Mouse (Mus musculus) limb, embryonic 13.5 days (tissue): Measurements from ENCODE around the gene Grxcr1. TPM values are rescaled to one million over a fixed set of nuclear protein-coding genes. Genes with fewer than 3 reads are reported as not detected.

ENCODE experiments used
- ATAC-seq: fragments of 200-750 bp; cut with Nextera tagmentation; 2 replicates; pipeline ENCODE4 v1.8.0; 2017; ENCODE audit warnings: low read depth, moderate number of reproducible peaks, moderate TSS enrichment; ENCODE audit not compliant: low FRiP score
- H3K27ac ChIP-seq: fragments of 300-500 bp; sonication (generic); 2 replicates; pipeline ENCODE4 v1.5.1; 2015; ENCODE audit warnings: inconsistent platforms, mild to moderate bottlenecking, moderate library complexity
- H3K27me3 ChIP-seq: fragments of 300-500 bp; sonication (generic); 2 replicates; pipeline ENCODE4 v1.6.1; 2015; ENCODE audit warnings: mild to moderate bottlenecking, inconsistent platforms
- H3K36me3 ChIP-seq: fragments of 300-500 bp; sonication (generic); 2 replicates; pipeline ENCODE4 v1.6.1; 2015; ENCODE audit warnings: inconsistent platforms, mild to moderate bottlenecking, moderate library complexity
- H3K4me1 ChIP-seq: fragments of 300-500 bp; sonication (generic); 2 replicates; pipeline ENCODE4 v1.6.1; 2015; ENCODE audit warnings: inconsistent platforms
- H3K4me2 ChIP-seq: fragments of 300-500 bp; sonication (generic); replicated peaks from 2 replicates; pipeline ENCODE4 v1.6.1; 2015; ENCODE audit warnings: inconsistent platforms, mild to moderate bottlenecking, moderate library complexity
- H3K4me3 ChIP-seq: fragments of 300-500 bp; sonication (generic); 2 replicates; pipeline ENCODE4 v1.5.1; 2015; ENCODE audit warnings: moderate library complexity, mild to moderate bottlenecking, inconsistent platforms
- H3K9ac ChIP-seq: fragments of 300-500 bp; sonication (generic); 2 replicates; pipeline ENCODE4 v1.6.1; 2015; ENCODE audit warnings: mild to moderate bottlenecking, inconsistent platforms
- H3K9me3 ChIP-seq: fragments of 300-500 bp; sonication (generic); 2 replicates; pipeline ENCODE4 v1.6.1; 2016; ENCODE audit warnings: inconsistent platforms
- WGBS: fragments of 180-500 bp; shearing (Covaris S2); methylation state at CpG from one replicate; pipeline ENCODE4 v1.1.7; 2015; 5-methylcytosine and 5-hydroxymethylcytosine counted together
- polyA plus RNA-seq: library from polyadenylated mRNA; unstranded; fragments of >200 nt; fragmentation: Nextera tagmentation; extraction: Ambion mirVana; gene quantifications from 2 replicates; pipeline ENCODE4 v1.2.1, GENCODE M21; 2015

Gene Grxcr1
- polyA plus RNA-seq, 1 experiment from 2014 or later = not detected

GRCm38 (mm10) chr5:68039077-68039476, 7.4 kb downstream of the Grxcr1 start:
- WGBS = 84% methylated on average over 2 of the region's 2 CpGs
- H3K4me3 ChIP-seq = no peak overlapping the region
- no peak for ATAC-seq
- no peak overlapping the region for H3K9ac ChIP-seq
- no peaks in the 10 kb centered on the region for H3K9me3 ChIP-seq
- no peaks in the 10 kb centered on the region for H3K36me3 ChIP-seq
- H3K27ac ChIP-seq = no peak overlapping the region
- H3K27me3 ChIP-seq = no peaks in the 10 kb centered on the region
- H3K4me1 ChIP-seq = no peaks in the 10 kb centered on the region
- no peak overlapping the region for H3K4me2 ChIP-seq

DNA sequence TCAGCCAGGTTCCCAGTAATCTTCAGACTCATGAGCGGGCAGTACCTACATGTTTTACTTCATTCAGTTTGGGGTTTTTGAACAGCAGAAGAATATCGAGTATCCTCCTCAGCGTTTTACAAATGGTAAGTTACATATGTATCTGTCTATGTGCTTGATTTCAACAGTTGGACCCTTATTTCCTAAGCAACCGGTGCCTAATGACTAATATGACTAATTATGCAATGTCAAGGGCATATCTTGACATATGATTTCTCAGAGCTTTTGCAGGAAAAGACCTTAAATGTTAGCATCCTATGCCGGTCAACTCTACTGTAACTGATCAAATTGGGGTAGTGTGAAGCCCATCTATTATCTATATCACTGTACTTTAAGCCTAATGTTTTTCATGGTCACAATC, 11.7 kb downstream of the Grxcr1 start:
- no peaks in the 10 kb centered on the region for H3K4me1 ChIP-seq
- H3K27me3 ChIP-seq = no peaks in the 10 kb centered on the region
- no peak overlapping the region for H3K4me2 ChIP-seq
- H3K4me3 ChIP-seq = no peak overlapping the region
- no peak overlapping the region for H3K9ac ChIP-seq
- H3K27ac ChIP-seq = no peak overlapping the region
- no peaks in the 10 kb centered on the region for H3K36me3 ChIP-seq
- H3K9me3 ChIP-seq = no peaks in the 10 kb centered on the region
- WGBS = 89% methylated on average over 5 of the region's 5 CpGs
- ATAC-seq = no peak

DNA sequence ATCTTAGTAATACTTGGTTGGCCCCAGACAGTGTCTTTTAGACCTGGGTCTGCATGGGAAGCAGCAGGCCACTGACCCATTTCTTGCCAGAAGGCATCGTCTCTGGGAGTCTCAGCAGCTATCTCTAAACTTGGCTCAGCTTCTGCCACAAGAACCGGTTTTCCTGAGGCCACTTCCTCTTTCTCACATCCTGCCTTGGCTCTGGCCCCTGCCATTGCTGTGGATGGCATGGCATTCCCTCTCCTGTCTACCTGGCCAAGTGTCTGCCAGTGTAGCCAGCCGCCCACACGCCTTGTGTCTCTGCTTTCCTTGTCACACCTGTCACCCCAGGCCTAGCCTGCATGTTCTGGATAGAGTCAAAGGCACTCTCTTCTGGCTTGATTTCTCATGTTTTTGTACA, 17.1 kb downstream of the Grxcr1 start:
- Histone ChIP-seq H3K4me1 (no peaks in the 10 kb centered on the region), H3K4me2 (no peak overlapping the region), H3K4me3 (no peak overlapping the region), H3K9ac (no peak overlapping the region), H3K27ac (no peak overlapping the region), H3K9me3 (no peaks in the 10 kb centered on the region), H3K36me3 (no peaks in the 10 kb centered on the region), H3K27me3 (no peaks in the 10 kb centered on the region)
- 61% methylated on average over 4 of the region's 4 CpGs for WGBS
- ATAC-seq = no peak

GRCm38 (mm10) chr5:68049536-68049935, 17.9 kb downstream of the Grxcr1 start:
- no peaks in the 10 kb centered on the region for H3K36me3 ChIP-seq
- H3K4me2 ChIP-seq = no peak overlapping the region
- no peak overlapping the region for H3K4me3 ChIP-seq
- no peaks in the 10 kb centered on the region for H3K27me3 ChIP-seq
- ATAC-seq = no peak
- no peaks in the 10 kb centered on the region for H3K4me1 ChIP-seq
- WGBS = 53% methylated on average over 4 of the region's 4 CpGs
- H3K9ac ChIP-seq = no peak overlapping the region
- no peak overlapping the region for H3K27ac ChIP-seq
- no peaks in the 10 kb centered on the region for H3K9me3 ChIP-seq

DNA sequence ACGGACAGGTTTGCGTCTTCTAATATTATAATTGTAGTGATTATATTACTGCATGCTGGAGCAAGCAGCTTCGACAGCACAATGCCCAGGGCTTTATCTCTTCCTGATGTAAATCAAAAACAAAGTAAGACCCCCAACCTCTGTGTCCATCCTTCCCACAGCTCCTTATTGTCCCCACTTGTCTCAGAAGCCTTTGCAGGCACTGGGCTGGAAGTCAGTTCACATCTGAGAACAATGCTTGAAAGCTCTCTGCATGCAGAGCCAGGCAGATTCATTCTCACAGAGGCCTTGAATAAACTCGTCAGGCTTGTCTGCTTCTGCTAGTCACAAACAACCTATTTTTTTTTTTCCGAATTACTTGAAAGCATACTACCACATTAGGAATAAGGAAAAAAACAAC, 19.5 kb downstream of the Grxcr1 start:
- 70% methylated on average over 5 of the region's 5 CpGs for WGBS
- H3K27ac ChIP-seq = no peak overlapping the region
- ATAC-seq = no peak
- no peak overlapping the region for H3K4me2 ChIP-seq
- no peaks in the 10 kb centered on the region for H3K9me3 ChIP-seq
- H3K36me3 ChIP-seq = no peaks in the 10 kb centered on the region
- no peaks in the 10 kb centered on the region for H3K4me1 ChIP-seq
- H3K4me3 ChIP-seq = no peak overlapping the region
- H3K9ac ChIP-seq = no peak overlapping the region
- no peaks in the 10 kb centered on the region for H3K27me3 ChIP-seq

- no peak overlapping the region for H3K27ac ChIP-seq
- H3K27me3 ChIP-seq = no peaks in the 10 kb centered on the region
- no peaks in the 10 kb centered on the region for H3K36me3 ChIP-seq
- H3K4me1 ChIP-seq = no peaks in the 10 kb centered on the region
- no peak overlapping the region for H3K4me2 ChIP-seq
- H3K9me3 ChIP-seq = no peaks in the 10 kb centered on the region
- H3K4me3 ChIP-seq = no peak overlapping the region
- ATAC-seq = no peak
- no peak overlapping the region for H3K9ac ChIP-seq
- WGBS = 92% methylated on average over 3 of the region's 3 CpGs
Measured at GRCm38 (mm10) chr5:68057574-68057973, 25.9 kb downstream of the Grxcr1 start.

DNA sequence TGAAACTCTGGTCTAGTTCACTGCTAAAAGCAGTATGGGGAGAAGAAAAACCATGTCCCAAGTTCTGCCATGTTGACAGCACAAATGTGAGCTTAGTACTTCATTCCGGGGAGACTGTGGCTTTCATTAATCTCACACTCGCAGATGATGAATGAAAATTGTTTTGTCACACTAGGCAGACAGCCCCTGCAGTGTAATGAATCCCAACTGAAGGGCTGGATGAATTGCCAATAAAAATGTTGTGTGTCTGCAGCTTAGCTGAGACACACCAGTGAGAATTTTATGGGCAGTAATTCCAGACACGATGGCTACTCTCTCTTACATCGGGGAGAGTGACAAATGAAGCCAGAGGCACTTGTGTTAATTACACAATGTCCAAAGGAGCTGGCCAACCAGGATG, 37.1 kb downstream of the Grxcr1 start:
- Histone ChIP-seq H3K36me3 (no peaks in the 10 kb centered on the region), H3K27ac (no peak overlapping the region), H3K9ac (no peak overlapping the region), H3K4me1 (no peaks in the 10 kb centered on the region), H3K9me3 (no peaks in the 10 kb centered on the region), H3K4me2 (no peak overlapping the region), H3K4me3 (no peak overlapping the region), H3K27me3 (no peaks in the 10 kb centered on the region)
- 23% methylated on average over 4 of the region's 4 CpGs for WGBS
- ATAC-seq = no peak

GRCm38 (mm10) chr5:68070308-68070707, 38.7 kb downstream of the Grxcr1 start:
- H3K9me3 ChIP-seq = no peaks in the 10 kb centered on the region
- H3K9ac ChIP-seq = no peak overlapping the region
- WGBS = 78% methylated on average over 3 of the region's 3 CpGs
- no peaks in the 10 kb centered on the region for H3K36me3 ChIP-seq
- H3K27ac ChIP-seq = no peak overlapping the region
- no peak overlapping the region for H3K4me3 ChIP-seq
- no peak for ATAC-seq
- no peaks in the 10 kb centered on the region for H3K4me1 ChIP-seq
- no peaks in the 10 kb centered on the region for H3K27me3 ChIP-seq
- no peak overlapping the region for H3K4me2 ChIP-seq

GRCm38 (mm10) chr5:68071857-68072256, 40.2 kb downstream of the Grxcr1 start:
- 85% methylated on average over 4 of the region's 4 CpGs for WGBS
- H3K36me3 ChIP-seq = no peaks in the 10 kb centered on the region
- H3K4me3 ChIP-seq = no peak overlapping the region
- H3K4me1 ChIP-seq = no peaks in the 10 kb centered on the region
- H3K9me3 ChIP-seq = no peaks in the 10 kb centered on the region
- H3K27ac ChIP-seq = no peak overlapping the region
- H3K9ac ChIP-seq = no peak overlapping the region
- H3K4me2 ChIP-seq = no peak overlapping the region
- ATAC-seq = no peak
- H3K27me3 ChIP-seq = no peaks in the 10 kb centered on the region

GRCm38 (mm10) chr5:68086535-68087098, 55.0 kb downstream of the Grxcr1 start:
- 0 out of 2 replicates have a peak, but pooled peaks cover 4% of the 10 kb centered on the region for H3K4me1 ChIP-seq
- no peak overlapping the region for H3K4me3 ChIP-seq
- 65% methylated on average over 7 of the region's 7 CpGs for WGBS
- no peak for ATAC-seq
- no peak overlapping the region for H3K4me2 ChIP-seq
- no peak overlapping the region for H3K27ac ChIP-seq
- H3K36me3 ChIP-seq = no peaks in the 10 kb centered on the region
- no peaks in the 10 kb centered on the region for H3K27me3 ChIP-seq
- H3K9me3 ChIP-seq = no peaks in the 10 kb centered on the region
- H3K9ac ChIP-seq = no peak overlapping the region

DNA sequence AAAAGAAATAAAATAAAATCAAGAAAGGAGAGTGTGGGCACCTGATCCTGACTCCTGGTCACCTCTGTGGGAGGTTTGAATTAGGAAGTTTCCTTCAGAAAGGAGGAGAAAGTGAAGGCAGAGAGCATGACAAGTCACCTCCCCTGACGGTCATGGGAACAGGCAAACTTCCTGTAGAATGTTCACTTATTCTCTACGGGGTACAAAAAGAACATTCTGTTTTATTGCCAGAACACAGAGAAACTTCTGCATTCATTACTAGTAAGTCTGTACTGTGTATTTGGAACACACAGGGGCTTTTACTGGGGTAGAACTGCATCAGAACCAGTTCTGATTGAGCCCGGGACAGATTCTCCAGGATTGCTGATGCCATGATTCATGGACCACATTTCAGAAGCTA, 55.5 kb downstream of the Grxcr1 start:
- no peak overlapping the region for H3K9ac ChIP-seq
- no peak overlapping the region for H3K4me2 ChIP-seq
- no peak for ATAC-seq
- 58% methylated on average over 3 of the region's 3 CpGs for WGBS
- H3K4me1 ChIP-seq = 0 out of 2 replicates have a peak, but pooled peaks cover 4% of the 10 kb centered on the region
- H3K27ac ChIP-seq = no peak overlapping the region
- H3K36me3 ChIP-seq = no peaks in the 10 kb centered on the region
- H3K27me3 ChIP-seq = no peaks in the 10 kb centered on the region
- H3K4me3 ChIP-seq = no peak overlapping the region
- no peaks in the 10 kb centered on the region for H3K9me3 ChIP-seq

GRCm38 (mm10) chr5:68093085-68093484, 61.5 kb downstream of the Grxcr1 start:
- H3K4me3 ChIP-seq = no peak overlapping the region
- no peaks in the 10 kb centered on the region for H3K27me3 ChIP-seq
- no peak overlapping the region for H3K9ac ChIP-seq
- no peak overlapping the region for H3K27ac ChIP-seq
- H3K4me1 ChIP-seq = no peaks in the 10 kb centered on the region
- H3K4me2 ChIP-seq = no peak overlapping the region
- ATAC-seq = no peak
- WGBS = 95% methylated on average over 2 of the region's 2 CpGs
- H3K9me3 ChIP-seq = no peaks in the 10 kb centered on the region
- no peaks in the 10 kb centered on the region for H3K36me3 ChIP-seq
